Mouse (Mus musculus) layer of hippocampus, postnatal 14 days (tissue): Measurements from ENCODE around the gene Bmp6. TPM values are rescaled to one million over a fixed set of nuclear protein-coding genes. Genes with fewer than 3 reads are reported as not detected.

Experiments
- DNase-seq, 2 experiments: peaks; one replicate each; pipeline ENCODE4 v3.0.0; 2021 to 2022; ENCODE audit warnings: low spot score in 2 of 2, mixed read lengths in 1 of 2
- total RNA-seq, 2 experiments: library from RNA; stranded (reverse); gene quantifications; 2 replicates each; pipeline ENCODE4 v1.2.3; 2021

Gene Bmp6
- total RNA-seq, 2 experiments from 2014 or later = 5.3 to 10.5 TPM

DNA sequence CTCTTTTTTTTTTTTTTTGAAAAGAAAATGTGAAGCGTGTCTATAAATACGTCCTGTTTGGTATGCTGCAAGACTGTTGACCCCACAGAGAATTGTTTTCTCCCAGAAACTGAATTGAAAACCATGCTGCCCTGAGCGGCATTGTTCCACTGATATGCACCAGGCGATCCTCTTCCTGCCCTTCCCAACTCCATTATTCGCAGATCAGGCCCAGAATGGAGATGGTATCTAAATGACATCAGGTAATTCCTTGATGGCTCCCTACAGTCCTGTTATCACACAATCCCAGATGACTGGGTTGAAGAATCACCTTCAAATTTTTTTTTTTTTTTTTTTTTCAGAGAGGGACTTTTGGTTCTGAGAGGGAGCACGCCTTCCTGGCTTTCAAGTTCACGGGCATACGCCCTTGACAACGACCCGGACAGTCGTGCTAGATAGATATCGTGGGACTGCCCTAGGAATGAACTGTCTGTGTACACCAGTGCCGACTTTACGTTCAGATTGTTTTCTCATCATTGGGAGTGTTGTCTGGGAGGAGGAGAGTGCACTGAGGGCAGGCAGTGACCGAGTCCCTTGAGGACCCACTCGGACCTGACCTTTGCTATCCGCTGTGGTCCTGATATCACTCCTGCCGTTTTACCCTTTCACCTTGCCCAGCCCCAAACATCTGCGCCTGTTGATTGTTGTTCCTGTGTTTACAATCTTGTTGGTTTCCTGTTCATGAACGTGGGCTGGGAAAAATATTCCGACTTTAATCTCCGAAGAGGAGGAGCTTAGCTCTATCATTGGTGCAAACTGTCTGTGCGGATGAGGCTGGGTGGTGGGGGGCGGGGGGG lies 8.7 kb downstream of the Bmp6 start:
- no peak for DNase-seq

DNA sequence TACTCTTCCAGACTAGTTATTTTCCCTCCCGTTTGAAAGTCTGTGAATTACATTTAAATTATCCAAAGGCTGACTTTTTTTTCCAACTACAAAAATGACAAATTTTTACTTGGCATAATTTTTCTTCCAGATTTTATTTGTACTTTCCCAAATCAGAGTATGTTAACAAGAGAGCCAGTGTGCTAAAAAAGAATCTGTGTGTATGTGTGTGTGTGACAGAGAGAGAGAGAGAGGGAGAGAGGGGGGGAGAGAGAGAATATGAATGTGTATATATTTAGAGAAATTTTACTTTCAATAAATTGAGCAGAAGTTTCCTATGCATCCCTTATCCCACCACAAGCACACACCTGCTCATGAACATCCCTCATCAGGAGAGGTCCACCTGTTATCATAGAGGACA lies 9.4 kb downstream of the Bmp6 start:
- DNase-seq = peak in 1 of 2 experiments; percentile 47

DNA sequence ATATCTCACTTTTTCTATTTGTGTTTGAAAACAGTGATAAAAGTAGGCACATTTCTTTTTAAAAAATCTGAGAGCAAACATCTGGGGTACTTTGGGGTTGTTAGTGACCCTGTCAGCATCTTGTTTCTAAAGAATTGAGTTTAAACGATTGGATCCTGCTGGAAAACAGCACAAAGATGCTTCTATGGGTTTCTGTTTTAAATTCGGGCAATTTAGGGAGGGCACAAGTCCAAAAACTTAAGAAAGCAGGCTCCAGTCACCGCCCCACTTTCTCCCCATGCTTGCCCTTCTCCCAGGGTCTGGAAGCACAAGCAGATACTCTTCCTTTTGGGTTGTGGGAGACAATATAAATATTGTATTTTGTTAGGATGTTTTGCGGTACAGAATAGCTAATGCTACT lies 14.1 kb downstream of the Bmp6 start:
- DNase-seq = no peak

DNA sequence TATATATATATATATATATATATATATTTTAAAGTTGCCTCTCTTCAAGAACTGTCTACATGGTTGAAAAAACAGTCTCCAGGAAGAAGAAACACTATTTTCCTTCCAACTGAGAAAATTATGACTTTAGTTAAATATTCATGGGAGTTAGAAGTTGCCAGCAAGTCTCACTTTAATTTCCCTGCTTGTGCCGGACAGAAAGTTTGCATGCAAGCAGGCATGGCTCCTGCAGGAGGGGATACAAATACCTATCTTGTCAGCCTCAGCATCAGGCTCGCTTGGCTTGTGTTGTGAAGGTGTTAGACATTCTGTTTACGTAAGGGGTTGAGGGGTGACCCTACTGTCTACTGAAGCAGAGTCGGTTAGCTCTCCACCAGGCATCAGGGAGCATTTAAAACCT lies 17.8 kb downstream of the Bmp6 start:
- no peak for DNase-seq

DNA sequence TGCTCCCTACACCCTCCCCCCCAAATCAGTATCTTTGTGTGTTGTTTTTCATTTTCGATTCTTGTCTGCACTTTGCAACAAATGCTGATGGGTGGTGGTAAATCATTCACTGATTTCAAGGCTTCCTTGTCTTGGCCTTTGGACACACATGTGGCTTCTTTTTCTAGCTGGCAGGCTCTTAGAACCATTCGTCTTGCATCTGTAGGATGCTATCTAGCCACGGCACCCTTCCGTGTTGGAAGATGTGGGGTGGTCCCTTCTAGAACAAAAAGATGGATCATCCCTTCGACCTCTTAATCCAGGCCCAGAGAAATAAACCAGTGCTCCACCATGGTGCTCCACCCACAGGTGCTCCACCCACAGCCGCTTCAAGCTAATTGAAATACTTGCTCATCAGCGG lies 19.0 kb downstream of the Bmp6 start:
- no peak for DNase-seq

DNA sequence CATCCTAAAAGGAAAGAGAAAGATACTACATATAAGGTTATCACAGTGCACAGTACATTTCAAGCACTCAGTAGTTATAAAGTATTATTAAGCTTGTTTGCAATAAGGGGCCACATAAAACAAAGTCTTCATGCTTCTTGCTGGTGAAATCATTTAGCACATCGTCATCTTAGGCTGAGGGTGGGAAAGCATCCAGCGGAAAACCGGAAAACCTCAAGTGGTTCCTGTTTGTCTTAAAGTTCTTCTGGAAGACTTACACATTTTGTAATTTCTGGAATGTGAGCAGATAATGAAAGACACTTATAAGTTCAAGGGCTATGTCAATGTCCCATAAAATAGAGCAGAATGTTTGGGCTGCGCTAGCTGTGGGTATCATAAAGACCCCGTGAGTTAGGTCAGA lies 24.7 kb downstream of the Bmp6 start:
- DNase-seq = no peak

DNA sequence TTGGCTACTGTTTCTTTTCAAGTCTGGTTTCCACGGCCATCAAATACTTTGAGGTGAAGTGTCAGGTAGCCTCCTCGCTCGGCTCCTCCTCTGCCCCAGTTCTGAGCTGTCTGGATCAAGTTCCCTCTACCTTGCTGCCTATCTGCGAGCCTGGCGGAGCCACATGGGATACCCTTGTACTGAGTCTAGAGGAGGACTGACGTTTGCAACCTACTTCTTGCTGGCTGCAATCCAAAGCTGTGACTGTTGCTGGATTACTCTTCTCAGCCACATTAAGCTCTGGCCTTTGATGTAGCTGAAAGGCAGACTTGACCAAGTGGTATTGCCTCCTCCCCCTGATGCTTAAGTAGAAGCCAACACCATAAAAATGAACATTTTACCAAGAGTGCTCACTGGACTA lies 31.2 kb downstream of the Bmp6 start:
- no peak for DNase-seq

DNA sequence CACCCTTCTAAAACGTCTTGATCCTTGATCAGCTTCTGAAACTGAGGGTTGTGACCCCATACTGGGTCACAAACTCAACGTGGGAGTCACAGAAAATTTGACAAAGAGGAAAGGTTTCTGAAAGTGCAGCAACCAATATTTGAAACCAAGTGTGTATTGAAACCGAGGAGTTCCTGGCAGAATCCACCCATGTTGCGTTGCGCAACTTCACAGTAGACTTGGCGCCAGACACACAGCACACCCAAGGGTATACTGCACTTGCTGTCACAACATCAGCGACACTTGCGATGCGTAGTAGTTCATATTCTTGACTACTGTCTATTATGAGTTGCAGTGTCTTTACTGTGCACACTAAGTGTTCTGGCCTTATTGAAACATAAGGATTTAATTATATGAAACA lies 32.4 kb downstream of the Bmp6 start:
- DNase-seq = no peak

DNA sequence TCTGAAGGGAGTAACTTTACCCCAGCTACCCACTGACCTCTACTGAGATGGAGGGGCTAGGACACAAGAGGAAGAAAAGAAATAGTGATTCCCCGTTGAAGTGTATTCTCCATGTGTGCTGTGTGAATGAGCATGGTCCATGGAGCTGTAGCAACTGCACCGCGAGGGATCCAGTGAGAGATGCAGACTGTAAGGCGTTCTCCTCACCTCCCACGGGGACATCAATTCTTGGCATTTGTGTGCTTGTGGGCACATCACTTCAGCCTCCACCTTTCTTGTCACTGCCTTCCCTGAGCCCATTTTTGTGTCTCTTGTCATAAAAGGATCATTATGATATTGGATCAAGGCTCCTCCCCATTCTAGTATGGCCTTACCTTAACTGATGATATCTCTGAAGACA lies 34.9 kb downstream of the Bmp6 start:
- DNase-seq = no peak

DNA sequence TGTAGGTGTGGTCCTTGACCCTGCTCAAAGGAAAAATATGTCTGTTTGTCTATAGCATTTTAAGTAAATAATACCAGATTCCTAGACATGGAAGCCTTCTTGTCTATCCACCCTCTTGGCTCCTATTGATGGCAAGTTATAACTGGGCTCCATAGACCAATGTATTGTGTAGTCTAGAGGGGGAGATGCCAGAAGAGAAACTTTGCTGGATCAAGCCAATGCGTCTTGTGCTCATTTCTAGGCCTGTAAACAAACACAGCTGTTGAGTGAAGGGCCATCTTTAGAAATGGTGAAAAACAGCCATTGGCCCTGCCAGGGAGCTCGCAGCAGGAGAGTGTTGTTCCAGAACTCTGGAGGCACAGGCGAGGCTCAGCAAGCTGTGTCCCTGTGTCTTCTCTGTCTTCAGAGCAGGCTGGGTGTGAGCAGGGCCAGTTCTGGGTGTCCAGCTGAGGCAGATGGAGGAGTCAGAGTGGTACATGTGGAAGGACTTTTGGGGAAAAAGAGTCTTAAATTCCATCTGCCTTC lies 41.2 kb downstream of the Bmp6 start:
- DNase-seq = no peak

DNA sequence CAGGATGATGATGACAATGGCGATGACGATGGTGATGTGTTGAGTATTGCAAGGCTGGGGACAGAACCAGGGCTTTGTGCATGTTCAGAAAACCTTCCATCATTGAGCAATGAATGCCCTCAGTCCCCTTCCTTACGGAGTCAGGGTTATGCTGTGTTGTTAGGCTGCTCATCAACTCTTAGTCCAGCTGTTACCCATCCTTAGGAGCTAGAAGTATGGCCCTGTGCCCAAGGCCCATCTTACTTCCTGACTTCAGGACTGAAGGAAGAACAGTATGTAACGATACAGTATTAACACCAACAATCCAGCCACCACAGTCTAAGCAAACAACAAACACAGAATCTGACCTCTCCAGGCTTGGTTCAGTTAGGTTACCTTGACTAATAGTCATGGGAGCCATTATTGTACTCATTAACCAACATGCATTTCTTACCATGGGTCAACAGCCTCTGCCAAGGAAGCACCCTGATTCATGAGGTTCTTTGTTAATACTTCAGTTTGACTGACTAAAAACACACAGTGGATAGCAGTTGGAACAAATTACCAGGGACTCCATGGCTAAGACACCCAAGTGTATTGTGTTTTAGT lies 42.6 kb downstream of the Bmp6 start:
- DNase-seq = no peak

DNA sequence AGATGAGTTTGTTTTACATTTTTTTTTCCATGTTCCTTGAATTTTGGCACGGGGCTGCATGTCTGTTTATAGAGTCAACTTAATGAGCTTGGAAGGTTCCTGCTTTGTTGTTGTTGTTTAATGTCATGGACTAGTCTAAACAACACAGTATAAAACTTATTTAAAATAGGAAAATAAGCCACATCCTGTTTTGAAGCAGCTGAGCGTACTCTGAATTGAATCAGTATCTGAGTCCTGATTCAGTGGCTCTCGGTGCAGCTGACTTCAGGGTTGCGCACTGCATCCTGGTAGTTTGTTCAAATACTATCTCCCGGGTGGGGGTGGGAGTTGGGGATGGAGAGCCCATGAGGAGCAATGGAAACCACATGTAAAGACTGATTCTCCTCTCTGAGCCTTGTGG lies 48.5 kb downstream of the Bmp6 start:
- no peak for DNase-seq

DNA sequence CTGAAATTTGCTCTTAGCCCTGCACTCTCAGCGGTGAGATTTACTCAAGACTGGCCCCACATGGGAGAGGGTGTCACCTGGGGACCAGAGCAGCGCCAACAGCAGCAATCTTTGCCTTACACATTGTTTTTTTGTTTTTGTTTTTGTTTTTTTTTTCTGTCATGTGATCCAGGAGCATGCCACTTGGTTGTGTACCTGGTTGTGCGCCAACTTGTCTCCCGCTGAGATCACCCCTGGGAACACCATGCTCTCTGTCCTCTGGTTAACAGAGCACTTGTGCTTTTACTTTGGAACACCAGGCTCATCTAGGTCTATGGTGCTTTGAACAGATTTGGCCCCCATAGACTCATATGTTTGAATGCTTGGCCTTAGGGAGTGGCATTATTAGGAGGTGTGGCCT lies 50.1 kb downstream of the Bmp6 start:
- no peak for DNase-seq

DNA sequence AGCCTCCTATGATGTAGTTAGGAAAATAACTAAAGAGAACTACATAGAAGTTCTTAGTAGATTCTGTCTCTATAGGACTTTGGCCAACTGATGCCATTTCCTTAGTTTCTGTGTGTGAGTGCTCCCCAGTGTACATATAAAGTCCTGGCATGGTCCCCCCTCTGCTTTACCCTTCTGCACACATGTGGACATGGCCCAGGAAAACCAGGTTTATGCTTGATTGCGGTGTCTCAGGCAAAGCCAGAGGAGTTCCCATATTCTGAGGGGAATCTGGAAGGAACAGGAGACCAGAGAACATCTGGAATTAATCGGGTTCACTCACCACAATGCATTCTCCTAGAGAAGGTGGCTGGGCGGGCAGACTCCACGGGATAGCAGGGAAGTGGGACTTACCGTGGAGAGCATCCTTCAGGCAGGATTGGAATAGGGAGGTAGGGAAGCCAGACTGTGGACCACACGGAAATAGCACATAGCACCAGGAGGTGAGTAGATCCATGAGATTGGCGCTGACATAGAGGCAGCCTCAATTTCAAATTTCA lies 52.2 kb downstream of the Bmp6 start:
- DNase-seq = no peak

DNA sequence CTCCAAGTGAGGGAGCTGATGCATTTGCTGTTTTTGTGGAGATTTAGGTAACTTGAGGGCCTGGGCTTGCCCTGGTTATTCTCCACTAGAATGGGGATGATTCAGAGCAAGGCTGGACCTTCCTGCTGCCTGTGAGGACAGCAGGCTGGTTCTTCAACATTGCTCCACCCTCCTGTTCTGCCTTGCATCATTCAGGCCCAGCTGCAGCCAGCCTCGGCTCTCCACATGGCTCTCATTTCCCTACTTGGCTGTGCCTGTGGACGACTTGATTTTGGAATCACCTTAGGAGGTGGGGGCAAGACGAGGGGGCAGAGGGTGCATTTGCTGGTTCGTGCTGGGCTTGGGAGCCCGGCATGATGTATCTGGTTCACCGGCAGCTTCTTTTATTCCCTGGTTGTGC lies 53.8 kb downstream of the Bmp6 start:
- DNase-seq = no peak

DNA sequence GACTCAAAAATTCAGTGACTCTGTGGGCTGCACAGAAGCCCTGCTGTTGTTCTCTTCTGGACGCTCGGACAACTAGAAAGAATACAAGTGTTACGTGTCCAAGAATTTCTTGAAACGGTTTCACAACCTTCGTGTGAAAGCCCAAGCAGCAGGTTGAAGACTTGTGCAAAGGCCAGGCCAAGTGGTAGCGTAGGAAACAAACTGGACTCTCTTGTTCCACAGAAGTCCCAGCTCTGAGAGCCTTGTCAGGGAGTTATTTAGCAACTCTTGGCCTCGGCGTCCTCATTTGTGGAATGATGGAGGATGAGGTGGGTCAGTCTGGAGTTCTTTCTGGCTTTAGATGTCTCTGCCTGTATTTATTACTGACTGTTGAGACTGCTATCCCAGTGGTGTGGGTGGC lies 55.8 kb downstream of the Bmp6 start:
- no peak for DNase-seq

DNA sequence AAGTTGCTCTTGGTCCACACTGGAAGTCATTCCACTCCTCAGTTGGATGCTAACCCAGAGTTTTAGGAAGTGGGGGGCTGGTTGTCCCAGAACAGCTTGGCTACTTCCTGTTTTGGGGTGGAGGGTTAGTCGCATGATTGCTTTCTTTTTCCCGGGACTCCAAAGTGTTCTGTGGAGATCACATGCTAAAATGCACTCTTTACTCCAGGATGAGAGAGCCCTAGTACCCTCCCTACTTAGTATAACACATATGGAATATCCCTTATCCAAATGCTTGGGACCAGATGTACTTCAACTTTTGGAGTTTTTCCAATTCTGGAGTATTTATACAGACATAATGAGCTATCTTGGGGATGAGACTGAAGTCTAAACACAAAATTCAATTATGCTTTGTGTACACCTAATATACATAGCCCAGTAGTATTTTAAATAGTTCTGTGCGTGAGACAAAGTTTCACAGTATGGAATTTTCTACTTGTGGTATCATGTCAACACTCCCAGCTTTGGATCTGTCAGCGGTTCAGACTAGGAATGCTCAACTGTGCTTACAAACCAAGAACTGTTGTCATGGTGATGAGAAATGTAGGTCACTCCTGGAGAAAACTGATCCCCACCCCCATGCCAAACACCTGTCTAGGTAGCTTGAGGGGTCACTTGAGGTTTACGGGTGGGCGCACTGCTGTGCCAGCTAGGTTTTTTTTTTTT lies 62.9 kb downstream of the Bmp6 start:
- DNase-seq = no peak

DNA sequence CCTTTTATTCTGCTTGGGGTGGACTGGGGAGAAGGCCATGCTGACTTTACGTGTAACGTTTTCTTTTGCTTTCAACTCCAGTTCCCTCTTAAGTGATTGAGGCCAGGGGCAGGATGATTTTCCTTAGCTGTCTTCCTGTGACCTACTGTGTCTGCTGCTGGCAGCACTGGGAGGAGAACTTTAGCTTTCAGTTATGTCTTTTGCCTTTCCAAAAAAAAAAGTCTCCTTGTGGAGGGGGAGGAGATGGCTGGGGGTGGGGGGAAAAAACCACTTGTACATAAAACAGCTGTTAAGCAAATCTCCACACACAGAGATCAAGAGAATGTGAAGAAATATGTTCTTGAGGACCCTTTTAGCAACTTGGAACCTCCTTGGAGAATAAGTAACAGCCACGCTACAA lies 63.7 kb downstream of the Bmp6 start:
- DNase-seq = no peak

DNA sequence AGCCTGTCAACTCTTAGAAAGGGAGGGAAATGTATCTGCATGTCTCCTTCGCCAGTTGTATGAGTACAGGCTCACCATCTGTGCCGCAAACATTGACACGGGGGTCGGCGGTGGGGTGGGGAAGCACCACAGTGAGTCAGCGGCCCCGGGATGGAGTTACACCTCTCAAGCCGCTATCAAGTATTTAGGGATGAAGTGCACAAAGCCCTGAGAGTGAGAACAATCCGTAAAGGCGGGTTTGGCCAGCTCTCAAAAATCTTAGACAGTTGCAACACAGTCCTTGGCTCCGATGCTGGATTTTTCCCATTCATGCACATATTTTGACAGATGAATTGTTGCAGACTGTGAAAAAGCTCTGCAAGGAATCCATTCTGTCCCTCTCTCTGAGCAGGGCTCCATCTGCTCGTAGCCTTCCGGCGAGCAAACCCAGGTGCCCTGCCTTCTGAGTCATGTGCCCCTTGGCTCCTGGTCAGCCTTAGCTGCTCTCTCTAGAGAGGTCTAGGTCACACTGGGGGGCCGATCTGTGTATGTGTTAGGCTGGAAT lies 65.5 kb downstream of the Bmp6 start:
- peak; percentile 79 to 88 for DNase-seq

DNA sequence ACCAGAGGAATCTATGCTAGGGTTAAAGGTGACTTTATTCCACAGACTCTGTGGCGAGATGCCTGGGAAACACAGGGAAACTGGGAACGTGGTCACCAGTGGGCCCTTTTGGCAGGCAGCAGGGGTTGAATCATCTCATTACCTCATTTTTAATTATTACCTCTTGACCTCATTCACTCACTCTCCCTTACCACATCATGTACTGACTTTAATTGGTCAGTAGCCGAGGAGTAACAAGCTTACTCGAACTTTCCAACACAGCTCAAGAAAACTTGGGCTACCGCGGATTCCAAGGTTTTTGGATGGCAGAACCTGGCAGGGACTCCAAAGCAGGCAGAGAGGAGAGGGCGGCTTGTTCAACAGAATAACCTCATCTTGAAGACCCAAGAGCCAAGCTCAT lies 74.9 kb downstream of the Bmp6 start:
- DNase-seq = no peak

DNA sequence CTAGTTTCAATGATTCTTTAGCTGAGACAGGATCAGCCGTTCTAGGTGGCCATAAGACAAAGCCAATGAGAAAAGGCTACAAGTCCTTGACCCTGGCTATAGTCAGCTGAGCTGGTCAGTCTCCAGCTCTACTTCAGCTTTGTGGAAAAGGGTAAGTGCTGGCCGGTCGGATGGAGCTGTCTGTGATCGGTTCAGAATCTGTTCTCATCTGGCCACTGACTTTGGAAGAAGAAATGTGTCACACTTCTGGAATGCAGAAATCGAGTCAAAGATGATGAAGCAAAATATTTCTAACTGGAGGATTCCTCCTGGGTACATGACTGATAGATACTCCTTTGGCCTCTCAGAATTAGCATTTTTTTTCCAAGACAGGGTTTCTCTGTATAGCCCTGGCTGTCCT lies 77.6 kb downstream of the Bmp6 start:
- no peak for DNase-seq

DNA sequence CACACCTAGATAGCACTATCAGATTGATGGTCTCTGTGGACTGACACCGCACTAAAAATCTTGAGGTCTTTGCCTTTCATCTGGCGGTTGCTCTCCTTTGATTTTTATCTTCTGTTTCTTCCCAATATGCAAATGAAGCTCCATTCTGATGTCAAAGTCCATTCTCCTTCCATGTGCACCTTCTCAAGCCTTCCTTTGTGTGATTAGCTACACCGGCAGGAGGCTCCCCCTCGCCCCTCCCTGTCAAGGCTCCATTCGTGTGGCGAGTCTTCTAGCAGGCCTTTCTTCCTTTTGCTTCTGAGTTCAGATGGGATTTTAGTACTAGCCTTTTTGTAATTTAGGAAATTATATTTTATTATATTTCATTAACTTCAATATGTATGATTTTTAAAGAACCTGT lies 80.4 kb downstream of the Bmp6 start:
- no peak for DNase-seq
